Mouse (Mus musculus) heart, adult 8-10 months (tissue): ENCODE measurements around the gene Plcd3. TPM values are rescaled to one million over a fixed set of nuclear protein-coding genes. Genes with fewer than 3 reads are reported as not detected.
A peak's percentile ranks its signal among the peaks of the same experiment; 100 is the strongest.

Source experiments
- DNase-seq: peaks from one replicate; pipeline ENCODE4 v3.0.0; 2022; ENCODE audit warnings: low spot score
- total RNA-seq, 4 experiments: library from RNA; stranded (reverse); gene quantifications; 2 replicates each; pipeline ENCODE4 v1.2.4; 2022

Gene Plcd3
- total RNA-seq, 4 experiments from 2014 or later: 10.7 to 19.1 (median 12.1) TPM

DNA sequence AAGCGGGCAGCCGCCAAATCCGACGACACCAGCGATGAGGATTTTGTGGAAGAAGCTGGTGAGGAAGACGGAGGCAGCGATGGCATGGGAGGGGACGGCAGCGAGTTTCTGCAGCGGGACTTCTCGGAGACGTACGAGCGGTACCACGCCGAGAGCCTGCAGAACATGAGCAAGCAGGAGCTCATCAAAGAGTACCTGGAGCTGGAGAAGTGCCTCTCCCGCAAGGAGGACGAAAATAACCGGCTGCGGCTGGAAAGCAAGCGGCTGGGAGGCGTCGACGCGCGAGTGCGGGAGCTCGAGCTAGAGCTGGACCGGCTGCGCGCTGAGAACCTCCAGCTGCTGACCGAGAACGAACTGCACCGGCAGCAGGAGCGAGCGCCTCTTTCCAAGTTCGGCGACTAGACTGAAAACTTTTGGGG is 16.1 kb upstream of the Plcd3 start:
- no peak for DNase-seq

DNA sequence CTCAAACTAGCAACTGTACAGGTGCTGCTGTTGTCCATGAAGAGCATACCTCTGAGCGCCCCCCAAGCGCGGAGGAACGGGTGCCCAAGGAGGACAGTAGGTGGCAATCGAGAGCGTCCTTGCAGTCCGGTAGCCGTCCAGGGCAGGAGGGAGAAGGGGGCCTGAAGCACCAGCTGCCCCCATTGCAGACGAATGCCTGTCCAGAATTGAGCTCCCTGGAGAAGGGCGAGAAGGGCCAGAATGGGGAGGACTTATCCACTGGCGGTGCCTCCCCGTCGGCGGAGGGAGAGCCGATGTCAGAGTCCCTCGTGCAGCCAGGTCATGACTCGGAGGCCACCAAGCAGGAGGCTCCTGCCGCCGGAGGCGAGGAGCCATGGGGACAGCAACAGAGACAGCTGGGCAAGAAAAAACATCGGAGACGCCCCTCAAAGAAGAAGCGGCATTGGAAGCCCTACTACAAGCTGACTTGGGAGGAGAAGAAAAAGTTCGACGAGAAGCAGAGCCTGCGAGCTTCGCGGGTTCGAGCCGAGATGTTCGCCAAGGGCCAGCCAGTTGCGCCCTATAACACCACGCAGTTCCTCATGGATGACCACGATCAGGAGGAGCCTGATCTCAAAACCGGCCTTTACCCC is 15.6 kb upstream of the Plcd3 start:
- peak; percentile 77 for DNase-seq

DNA sequence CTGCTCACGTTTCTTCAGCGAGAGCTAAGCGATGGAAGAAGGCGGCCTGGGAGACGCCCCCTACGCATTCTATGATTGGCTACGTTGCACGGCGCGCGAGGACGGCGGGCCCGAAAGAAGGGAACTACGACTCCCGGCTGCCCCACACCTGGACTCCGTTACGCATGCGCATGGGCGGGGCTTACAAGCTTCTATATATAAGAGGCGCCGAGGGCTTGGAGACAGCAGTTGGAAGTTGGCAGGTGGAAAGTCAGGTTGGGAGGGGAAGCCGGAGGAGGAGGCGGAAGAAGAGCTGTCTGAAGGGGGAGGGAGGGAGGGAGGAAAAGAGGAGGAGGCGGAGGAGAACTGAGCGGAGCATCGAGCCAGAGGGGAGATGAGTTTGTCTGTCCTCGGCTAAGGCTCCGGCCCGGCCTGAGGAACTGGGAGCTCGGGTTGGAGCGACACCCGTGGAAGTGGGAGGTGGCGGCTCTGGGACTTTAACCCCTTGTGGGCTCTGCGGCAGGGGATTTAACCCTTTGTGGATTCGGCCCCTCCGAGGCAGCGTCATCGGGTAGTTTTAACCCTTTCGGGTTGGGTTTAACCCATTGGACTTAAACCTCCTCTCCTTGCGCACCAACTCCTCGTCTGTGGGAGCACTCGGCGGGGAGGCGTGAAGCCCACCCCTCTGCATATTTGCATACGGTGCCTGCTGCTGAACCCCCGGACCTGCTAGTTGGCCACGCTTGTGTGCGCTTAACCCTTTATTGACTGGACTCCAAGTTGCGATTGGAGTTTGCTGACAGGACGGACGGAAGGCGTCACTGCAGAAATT is 14.8 kb upstream of the Plcd3 start, which contains the start of gene Hexim1:
Gene Hexim1, plus strand, starts transcription at position 224 of the 811 bp plus-strand sequence.
- peak; percentile 100 for DNase-seq

DNA sequence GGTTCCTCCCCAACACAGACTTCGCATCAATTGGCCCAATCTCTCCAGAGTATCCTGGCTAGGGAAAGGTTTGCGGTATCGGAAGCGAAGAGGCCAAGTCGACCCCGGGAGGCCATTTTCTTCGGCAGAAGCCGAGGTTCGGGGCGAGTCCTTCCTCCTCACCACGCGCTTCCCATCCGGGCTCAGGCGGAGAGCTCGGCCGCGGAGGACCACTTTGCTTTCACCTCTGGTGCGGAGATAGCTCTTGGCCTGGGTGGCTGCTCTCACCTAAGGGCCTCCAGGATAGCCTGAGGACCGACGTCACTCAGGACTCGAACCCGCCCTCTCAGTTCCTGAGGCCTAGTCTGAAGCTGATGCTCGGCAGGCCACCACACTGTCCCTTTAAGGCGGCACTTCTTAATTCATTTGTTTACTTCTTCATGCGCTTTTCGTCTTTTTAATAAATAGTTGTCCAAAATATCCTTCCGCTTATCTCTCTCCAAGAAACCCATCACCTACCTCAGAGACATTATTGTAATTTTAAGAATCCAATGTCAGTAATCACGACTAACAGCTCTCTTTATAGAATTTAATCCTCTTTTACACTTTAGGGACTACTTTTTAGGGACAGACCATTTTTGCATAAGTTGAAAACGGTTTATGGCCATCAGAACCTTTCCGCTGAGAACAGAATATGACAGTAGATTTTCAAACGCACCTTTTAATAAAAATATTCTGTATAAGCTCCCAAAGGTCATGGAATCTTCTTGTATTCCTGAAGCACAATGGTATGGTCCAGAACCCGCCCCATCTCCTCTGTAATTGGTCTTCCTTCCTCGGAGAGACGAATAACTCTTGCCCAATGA is 13.9 kb upstream of the Plcd3 start:
- peak; percentile 89 for DNase-seq

DNA sequence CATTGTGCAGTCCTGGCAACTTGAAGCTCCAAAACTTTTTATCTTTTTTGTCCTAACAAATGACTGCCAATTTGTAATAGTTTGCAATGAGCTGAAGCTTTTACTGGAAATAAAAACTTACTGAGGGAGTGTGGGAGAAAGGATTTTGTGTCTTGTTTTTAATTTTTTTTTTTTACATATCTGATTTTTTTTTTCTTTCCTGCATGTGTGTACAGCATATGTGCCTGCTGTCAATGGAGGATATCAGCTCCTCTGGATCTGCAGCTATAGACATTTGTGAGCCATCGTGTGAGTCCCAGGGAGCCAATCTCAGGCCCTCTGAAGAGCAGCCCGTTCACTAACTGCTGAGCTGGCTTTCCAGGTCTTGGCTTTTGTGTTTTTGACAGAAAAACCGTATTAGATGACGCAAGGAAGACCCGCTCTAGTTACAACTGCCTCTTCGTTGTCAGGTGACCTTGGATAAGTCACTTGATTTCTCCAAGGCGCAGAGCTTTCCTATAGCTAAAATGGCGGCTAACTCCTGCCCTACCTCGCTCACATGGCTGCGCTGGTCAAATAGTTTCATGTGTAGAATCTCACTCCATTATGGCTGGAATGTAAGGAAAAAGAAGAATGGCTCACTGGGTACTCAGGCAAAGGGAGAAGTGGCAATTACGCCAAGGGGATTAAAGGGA is 12.9 kb upstream of the Plcd3 start:
- DNase-seq: no peak

DNA sequence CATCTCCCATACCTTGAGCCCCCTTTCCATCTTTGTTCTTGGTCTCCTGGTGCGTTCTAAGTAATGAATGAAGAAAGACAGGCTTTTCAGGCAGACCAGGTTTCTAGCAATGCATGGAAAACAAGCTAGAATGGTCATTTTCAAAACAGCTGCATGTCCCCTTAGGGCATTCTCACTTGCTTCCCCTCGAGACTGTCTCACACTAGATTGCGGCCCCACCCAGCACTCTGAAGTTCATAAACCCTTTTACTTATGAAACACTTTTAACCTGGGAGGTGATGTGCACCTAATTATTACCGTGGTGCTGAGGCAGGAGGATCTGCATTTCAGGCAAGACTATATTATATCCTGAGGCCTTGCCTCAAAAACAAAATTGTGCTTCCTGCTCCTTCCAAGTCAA is 12.3 kb upstream of the Plcd3 start:
- DNase-seq: no peak

DNA sequence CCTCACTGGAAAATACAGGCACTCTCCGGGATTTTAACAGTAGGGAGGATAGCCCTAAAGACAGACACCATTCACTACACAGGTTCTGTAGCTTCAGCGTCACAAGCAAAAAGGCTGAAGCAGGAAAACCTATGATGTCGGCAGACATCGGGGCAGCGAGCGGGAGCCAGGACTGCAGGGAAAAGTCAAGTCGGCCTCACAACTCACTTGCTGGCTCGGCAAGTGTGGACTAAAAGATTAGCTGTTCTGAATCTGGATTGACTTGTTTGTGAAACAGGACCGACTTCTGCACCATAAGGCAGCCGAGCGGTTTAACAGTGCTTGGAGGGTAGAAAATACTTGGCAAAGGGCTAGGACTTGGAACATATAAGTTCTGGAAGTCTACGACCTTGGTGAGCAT is 11.5 kb upstream of the Plcd3 start:
- no peak for DNase-seq

DNA sequence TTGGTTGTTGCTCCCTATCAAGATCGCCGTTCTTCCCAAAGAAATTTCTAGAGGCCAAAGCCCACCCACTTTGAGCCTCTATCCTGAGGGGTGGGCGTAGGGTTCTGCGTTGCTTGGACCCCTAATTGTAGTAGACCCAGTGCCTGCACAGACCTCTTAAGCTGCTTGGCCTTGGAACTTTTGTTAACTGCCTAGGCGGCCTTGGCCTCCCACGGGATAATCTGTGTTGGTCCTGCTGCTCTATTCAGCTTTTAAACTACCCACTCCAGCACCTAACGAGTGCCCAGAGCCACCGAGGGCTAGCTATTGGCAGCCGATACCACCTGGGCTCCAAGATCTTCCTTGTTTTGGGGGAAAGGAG is 11.1 kb upstream of the Plcd3 start:
- no peak for DNase-seq

DNA sequence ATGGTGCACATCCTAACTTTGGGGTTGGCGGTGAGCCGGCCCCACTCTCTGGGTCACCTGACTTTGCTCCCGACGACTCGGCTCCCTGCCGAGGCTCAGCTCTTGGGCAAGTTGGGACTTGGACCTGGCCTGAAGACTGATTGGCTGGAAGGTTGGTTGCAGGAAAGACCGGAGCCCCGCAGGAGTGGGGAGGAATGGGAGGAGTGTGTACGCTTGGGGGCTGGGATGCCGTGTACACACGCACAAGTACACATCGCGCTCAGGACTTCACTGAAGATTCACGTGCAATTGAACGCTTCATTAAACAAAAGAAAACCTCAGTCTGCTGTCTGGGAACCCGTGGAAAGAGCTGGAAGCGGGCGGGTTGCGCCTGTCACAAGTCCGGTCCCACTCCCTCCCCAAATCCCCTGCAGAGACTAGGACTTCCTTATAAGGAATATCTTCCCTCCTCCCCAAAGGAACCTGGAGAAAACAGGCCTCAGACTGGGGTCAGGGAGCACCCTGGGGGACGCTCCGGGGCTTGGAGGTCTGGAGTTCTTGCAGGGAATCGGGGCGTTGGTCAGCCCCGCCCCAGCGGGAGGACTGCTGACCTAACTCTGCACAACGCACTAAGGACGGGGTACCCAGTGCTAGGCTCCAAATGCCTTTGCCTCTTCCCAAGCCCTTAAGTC is 10.6 kb upstream of the Plcd3 start:
- peak; percentile 78 for DNase-seq

DNA sequence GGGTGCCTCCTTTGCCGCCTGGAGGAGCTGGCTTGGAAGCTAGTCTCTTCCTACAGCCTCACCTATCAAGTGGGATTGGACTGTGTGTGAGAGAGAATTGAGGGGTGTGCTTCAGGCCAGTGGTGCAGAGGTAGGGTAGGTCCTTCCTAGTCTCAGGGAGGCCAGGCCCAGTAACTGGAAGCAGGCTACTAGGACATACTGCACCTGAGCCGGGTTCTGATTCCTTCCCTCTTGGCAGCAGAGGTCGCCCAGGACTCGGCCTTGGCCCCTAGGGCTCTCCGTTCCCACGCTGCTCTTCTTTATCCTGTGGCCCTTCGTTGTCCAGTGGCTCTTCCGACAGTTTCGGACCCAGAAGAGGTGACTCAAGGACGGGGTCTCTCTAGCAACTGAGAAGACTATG is 9.8 kb upstream of the Plcd3 start:
- no peak for DNase-seq

DNA sequence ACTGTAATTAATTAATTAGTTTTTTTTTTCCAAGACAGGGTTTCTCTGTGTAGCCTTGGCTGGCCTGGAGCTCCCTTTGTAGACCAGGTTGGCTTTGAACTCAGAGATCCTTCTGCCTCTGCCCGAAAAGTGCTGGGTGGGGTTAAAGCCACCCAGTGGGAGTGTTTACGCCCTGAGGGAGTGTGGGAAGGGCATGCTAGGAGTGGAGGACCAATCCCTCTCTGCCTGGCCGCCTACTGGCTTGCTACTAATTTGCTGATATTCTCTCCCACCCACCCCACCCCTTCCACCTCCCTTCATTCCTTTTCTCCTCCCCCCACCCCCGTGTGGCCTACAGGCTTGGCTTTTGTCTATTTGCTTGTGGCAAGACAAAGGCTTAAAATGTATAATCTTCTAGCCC is 4.9 kb upstream of the Plcd3 start:
- DNase-seq: no peak

DNA sequence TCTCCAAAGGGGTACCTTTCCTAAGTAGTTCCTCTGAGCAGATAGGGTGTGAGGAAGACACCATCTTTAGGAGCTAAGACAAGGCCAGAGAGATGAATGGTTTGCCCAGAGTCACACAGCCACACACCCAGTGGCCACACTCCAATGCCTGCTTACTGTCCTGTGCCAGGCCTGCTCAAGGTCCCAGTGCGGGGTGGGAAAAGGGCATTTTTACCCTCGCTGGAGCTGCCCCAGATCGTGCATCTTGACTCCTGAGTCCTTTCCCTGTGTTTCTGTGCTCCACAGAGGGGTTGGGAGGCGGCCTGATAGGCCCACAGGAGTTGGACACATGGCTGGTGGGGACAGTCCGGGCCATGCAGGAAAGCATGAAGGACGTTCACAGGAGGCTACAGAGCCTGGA is 4.4 kb upstream of the Plcd3 start:
- no peak for DNase-seq

DNA sequence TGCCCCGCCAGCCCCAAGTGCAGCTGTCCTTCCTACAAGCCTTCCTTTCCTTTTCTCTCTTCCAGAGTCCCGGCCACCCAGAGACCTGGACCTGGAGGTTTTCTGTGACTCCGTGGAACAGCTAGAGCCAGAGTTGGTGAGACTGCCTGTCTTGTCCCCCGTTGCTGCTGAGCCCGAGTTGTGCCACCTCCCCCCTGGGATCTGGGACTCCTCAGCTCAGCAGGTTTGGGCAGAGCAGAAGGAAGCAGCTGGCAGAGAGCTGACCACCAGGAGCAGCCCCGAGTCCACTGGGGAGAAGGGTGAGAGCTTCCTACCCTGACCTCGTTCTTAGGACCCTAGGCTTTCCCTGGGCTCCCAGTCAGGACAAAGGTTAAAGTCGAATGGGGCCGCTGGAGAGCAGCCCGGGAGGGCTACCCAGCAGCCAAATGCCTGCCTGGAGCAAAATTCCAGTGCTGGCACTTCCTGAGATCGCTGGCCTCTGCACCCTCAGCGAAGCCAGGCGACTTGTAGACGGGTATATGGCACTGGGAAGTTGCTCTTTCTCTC is 3.8 kb upstream of the Plcd3 start:
- no peak for DNase-seq

DNA sequence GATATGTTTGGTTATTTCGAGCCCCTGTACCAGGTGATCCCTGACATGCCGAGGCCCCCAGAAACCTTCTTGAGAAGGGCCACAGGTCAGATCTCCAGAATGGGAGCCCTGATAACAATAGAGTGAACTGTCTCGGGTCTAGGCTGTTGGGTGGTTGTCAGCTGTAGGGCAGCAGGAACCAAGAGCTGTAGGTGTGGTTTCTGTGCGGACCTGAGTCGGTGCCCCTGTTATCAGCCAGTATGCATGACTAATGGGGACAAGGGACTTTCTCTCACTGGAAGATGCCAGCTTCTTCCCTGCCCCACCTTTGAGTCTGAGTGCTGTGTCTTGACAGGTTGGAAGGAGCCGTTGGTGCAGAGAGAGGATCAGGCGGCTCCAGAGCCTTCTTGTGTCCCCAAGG is 3.0 kb upstream of the Plcd3 start:
- no peak for DNase-seq

DNA sequence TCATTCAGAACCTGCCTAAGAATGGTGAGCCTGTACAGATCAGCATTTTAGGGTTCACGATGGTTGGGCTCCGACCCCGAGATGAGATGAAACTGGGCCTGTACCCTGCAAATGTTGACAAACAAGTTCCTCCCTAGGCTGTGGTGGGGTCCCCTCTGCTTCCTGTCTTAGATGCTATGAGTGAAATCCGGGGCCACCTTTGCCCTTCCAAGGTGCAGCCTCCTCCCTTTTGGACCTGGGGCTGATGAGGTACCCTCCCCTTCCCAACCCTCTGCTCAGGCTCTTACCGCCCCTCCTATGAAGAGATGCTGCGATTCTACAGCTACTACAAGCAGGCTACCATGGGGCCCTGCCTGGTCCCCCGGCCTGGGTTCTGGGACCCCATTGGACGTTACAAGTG is 2.2 kb upstream of the Plcd3 start:
- no peak for DNase-seq

DNA sequence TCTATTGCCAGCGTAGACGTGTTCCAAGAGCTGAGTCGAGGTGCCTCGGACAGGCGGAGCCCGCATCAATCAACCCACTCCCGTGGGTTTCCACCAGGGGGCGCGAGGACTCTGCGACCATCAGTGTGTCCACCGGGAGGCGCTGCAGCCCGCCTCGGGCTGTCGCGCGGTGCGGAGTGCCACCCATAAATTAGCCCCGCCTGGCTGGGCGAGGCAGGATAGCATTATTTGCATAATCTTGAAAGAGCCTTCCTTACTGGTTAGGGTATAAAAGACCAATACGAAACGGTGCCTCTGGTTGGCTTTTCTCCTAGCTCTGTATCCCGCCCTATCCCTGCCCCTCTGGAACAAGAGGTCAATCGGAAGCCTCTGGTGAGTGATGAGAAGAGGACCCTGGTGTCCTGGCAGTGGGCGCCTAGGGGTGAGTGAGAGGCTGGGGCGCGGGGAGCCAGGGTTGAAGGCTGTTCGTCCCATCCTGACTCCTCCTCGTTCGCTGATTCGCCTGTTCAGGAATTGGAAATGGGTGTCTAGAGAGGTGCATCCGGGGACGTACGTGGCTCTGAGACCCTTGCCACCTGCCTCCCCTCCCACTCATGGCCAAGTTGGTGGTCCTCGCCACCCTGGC is 1.4 kb upstream of the Plcd3 start:
- peak; percentile 98 for DNase-seq

DNA sequence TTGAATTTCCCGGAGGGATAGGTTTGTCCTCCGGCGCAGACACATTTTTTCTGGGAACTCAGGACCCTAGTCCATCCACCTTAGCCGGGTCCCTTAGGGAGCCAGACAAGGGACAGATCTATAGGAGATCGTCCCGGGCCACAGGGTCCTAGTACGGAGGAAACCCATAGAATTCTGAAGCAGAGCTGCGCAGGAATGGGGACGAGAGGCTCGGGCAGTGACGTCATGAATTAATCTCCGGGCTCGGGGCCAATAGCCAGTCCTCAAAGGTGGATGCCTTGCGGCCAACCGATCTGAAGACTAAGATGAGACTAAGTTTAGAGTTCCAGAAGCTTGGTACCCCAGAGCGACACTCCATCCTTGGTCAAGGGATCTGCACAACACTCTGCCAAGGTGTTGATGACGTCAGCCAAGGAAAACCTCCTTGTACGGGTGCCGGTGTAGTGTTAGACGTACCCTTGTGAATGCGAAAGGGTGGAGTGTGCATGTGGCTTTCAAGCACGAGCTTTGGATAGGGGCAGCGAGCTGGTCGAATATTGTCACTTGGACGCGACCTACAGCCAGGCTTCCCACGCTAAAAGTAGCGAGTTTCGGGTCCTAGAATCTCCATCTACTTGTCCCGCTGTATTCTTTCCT is 526 bp upstream of the Plcd3 start:
- DNase-seq: peak; percentile 83

DNA sequence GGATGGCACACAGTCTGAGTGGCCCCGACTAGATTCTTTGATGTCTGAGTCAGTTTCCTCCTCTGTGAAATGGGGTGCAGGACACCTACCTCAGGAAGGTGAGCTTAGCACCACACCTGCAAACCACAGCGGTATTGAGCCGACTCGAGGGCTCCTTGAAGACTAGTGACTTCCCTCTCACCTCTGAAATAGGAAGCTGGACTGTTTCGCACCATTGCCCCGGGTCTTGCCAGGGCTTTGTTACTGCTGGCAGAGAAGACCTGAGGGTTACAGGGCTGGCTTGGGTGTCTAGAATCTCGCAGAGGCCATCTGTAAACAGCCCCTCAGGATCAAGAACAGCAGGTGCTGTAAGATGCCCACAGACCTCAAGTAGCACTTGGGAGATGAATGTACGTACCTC is 1.1 kb downstream of the Plcd3 start:
- DNase-seq: no peak

DNA sequence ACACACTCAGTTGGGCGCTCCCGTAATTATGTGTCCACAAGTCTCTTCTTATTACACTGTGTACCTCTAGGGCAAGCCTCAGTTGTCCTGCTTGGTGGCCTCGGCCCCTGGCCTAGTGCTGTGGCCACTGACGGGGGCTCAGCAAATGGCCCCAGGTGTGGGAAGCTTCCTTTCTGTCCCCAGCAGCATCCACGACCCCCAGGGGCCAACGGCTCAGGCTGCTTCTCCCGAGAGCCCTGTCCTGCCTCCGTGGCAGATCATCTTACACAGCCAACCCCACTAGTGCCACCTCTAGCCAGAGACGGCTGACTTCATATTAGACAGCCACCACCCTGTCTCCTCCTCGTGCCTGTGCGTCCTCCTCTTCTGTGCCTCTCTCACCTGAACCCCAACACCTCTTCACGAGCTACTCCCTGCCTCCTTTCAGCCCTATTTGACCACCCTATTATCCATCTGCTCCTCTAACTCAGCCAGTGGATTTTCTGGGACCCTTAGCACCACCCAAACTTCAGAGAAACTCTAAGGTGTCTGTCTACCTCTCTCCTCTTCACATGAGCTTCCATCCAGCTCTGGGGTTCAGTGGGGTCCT is 2.0 kb downstream of the Plcd3 start:
- no peak for DNase-seq
